Mouse (Mus musculus) lung, adult 2 months (tissue): ENCODE data around the gene Uvrag.

Experiments used
- CTCF ChIP-seq: fragments of 200-500 bp; IDR thresholded peaks from 2 replicates; pipeline ENCODE4 v1.5.1; 2011; ENCODE audit warnings: mild to moderate bottlenecking, low read length, control low read depth; ENCODE audit not compliant: insufficient read depth
- POLR2A ChIP-seq: fragments of 200-500 bp; IDR thresholded peaks from 2 replicates; pipeline ENCODE4 v1.6.1; 2011; ENCODE audit warnings: low read depth, mild to moderate bottlenecking, control low read depth, low read length, borderline replicate concordance; ENCODE audit errors: extremely low read depth

DNA sequence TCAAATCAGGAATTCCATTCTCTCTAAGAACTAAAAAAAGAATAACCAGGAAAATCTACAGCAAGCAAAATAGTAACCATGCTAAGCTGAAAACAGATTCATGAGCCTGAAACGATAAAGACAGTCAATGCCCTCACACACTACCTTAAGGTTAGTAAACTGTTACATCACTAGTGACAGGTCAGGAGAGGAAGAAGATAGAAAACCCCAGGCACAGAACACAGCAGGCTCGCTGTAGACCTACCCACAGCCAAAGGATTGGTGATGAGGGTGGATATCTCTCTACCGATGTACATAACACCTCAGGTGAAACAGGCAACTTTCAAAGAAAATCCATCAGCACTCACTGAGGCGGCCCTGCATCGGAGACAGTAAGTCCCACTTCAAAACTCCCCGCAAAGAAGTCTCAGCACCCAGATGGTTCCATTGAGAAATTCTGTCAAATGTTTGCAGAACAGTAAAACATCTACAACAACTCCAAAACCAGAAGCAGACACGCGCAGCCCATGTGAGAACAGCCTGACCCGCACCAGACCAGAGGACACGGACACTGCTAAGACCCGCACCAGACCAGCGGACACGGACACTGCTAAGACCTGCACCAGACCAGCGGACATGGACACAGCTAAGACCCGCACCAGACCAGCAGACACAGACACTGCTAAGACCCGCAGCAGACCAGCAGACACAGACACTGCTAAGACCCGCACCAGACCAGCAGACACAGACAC lies 48.9 kb downstream of the Uvrag start:
- TF ChIP-seq CTCF: no peak
- no peak for TF ChIP-seq POLR2A
